Mouse (Mus musculus) erythroblast, embryonic 14.5 days (primary cell): ENCODE results near the gene Vmn1r188.

Experiments used
- GATA1 ChIP-seq: IDR thresholded peaks from 2 replicates; pipeline ENCODE4 v1.6.1; 2012; ENCODE audit warnings: low read length, inconsistent platforms, mixed read lengths
- TAL1 ChIP-seq: IDR thresholded peaks from 3 replicates; pipeline ENCODE4 v1.6.1; 2012; ENCODE audit warnings: low read length, inconsistent platforms, mixed read lengths

DNA sequence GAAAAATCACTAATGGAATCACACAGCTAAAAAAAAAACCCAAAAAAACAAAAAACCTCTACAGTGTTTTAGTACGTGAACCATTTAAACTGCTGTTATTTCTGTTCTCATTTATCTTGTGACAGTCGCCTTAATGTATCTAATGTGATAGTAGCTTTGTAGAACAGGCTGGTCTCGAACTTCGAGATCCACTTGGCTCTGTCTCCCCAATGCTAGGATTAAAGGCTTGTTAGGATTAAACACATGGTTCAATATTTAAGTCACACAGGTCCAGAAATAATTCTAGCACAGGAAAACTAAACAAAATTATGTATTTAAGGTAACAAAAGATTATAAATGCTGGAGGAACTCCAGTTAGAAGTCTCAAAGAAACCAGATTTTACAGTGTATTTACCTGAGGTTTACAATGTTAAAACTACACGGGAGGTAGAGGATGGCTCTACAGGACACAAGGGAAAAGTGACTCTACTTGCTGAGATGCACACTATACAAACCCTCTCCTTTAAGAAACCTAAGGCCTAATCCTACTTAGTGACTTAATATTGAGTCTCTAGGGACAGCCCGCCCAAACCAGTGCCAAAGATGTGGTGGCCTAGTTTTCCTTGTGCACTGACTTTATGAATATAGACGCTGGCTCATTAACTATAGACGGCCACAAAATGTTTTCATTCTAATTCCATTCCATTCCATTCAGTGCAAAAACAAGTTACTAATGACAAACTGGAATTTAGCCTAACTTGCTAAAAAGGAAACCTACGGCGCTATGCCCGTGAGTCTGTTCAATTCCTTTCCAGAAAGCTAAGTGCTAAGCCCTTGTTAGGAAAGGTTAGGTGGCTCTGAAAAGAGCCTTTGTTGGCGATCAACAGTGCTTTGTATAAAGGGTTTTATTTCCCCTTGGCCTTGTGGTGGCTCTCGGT is 42.3 kb upstream of the Vmn1r188 start:
- TF ChIP-seq GATA1 (no peak), TAL1 (no peak)
